Mouse (Mus musculus) E14TG2a.4 (cell line): ENCODE measurements around the gene Ceacam1.
"Not testable (repeated sequence)": the region's sequence is repeated elsewhere in the genome, so short reads cannot be mapped to it uniquely, and the experiment has no call there.

Experiments used
- H3K27me3 ChIP-seq: 2 replicates; pipeline ENCODE4 v1.6.1; 2014; ENCODE audit warnings: low read length, control low read depth; ENCODE audit not compliant: insufficient read depth
- H3K36me3 ChIP-seq: 2 replicates; pipeline ENCODE4 v1.6.1; 2014; ENCODE audit warnings: low read length, control low read depth; ENCODE audit not compliant: insufficient read depth
- H3K4me1 ChIP-seq: replicated peaks from 2 replicates; pipeline ENCODE4 v1.6.1; 2014; ENCODE audit warnings: low read depth, low read length, control low read depth
- H3K4me3 ChIP-seq: replicated peaks from 2 replicates; pipeline ENCODE4 v1.5.1; 2014; ENCODE audit warnings: mild to moderate bottlenecking, low read length
- H3K9me3 ChIP-seq: 2 replicates; pipeline ENCODE4 v1.6.1; 2014; ENCODE audit warnings: low read length, control low read depth
- CTCF ChIP-seq: conservative IDR thresholded peaks from 2 replicates; pipeline ENCODE4 v1.5.1; 2014; ENCODE audit warnings: low read length
- NANOG ChIP-seq: IDR thresholded peaks from 2 replicates; pipeline ENCODE4 v1.6.1; 2014; ENCODE audit warnings: borderline replicate concordance, low read length, mixed read lengths
- POU5F1 ChIP-seq: IDR thresholded peaks from 2 replicates; pipeline ENCODE4 v1.6.1; 2014; ENCODE audit warnings: low read length, borderline replicate concordance

Ceacam1 gene

GRCm38 (mm10) chr7:25483133-25483735 is 5.8 kb upstream of the Ceacam1 start:
- H3K36me3 ChIP-seq, result no peaks in the 10 kb centered on the region
- TF ChIP-seq NANOG, result no peak
- TF ChIP-seq CTCF, result no peak
- TF ChIP-seq POU5F1, result no peak
- H3K9me3 ChIP-seq, result peaks cover 14% of the 10 kb centered on the region
- peaks cover 2% of the 10 kb centered on the region for H3K4me1 ChIP-seq
- no peak overlapping the region for H3K4me3 ChIP-seq
- no peaks in the 10 kb centered on the region for H3K27me3 ChIP-seq

- H3K4me3 ChIP-seq, H3K36me3 ChIP-seq, H3K9me3 ChIP-seq, H3K27me3 ChIP-seq: not testable (repeated sequence)
- peaks cover 20% of the 10 kb centered on the region for H3K4me1 ChIP-seq
Observed at GRCm38 (mm10) chr7:25480791-25481190, 3.4 kb upstream of the Ceacam1 start.

- H3K4me3 ChIP-seq, result no peak overlapping the region
- TF ChIP-seq CTCF (peak; percentile 55), NANOG (no peak)
Observed at GRCm38 (mm10) chr7:25479440-25479839, 2.0 kb upstream of the Ceacam1 start.

GRCm38 (mm10) chr7:25477752-25478093 is 320 bp upstream of the Ceacam1 start:
- not testable (repeated sequence) for H3K4me3 ChIP-seq, H3K27me3 ChIP-seq, H3K9me3 ChIP-seq
- peaks cover 26% of the 10 kb centered on the region for H3K4me1 ChIP-seq
- H3K36me3 ChIP-seq, result peaks cover 25% of the 10 kb centered on the region

More at GRCm38 (mm10) chr7:25479440-25479839, 2.0 kb upstream of the Ceacam1 start:
- Histone ChIP-seq H3K9me3 (no peaks in the 10 kb centered on the region), H3K4me1 (peaks cover 26% of the 10 kb centered on the region), H3K27me3 (no peaks in the 10 kb centered on the region), H3K36me3 (peaks cover 18% of the 10 kb centered on the region)

GRCm38 (mm10) chr7:25471821-25472220 is 5.6 kb downstream of the Ceacam1 start:
- not testable (repeated sequence) for H3K4me3 ChIP-seq, H3K27me3 ChIP-seq, H3K9me3 ChIP-seq
- H3K36me3 ChIP-seq, result peaks cover 32% of the 10 kb centered on the region
- peaks cover 14% of the 10 kb centered on the region for H3K4me1 ChIP-seq

GRCm38 (mm10) chr7:25465586-25465985 is 11.8 kb downstream of the Ceacam1 start:
- not testable (repeated sequence) for H3K27me3 ChIP-seq, H3K9me3 ChIP-seq

GRCm38 (mm10) chr7:25465010-25465409 is 12.4 kb downstream of the Ceacam1 start:
- Histone ChIP-seq H3K9me3 (peaks cover 7% of the 10 kb centered on the region), H3K27me3 (no peaks in the 10 kb centered on the region), H3K36me3 (peaks cover 29% of the 10 kb centered on the region), H3K4me1 (peaks cover 7% of the 10 kb centered on the region), H3K4me3 (no peak overlapping the region)
- TF ChIP-seq NANOG, result no peak
- no peak for TF ChIP-seq POU5F1
- TF ChIP-seq CTCF, result no peak

More at GRCm38 (mm10) chr7:25465586-25465985, 11.8 kb downstream of the Ceacam1 start:
- not testable (repeated sequence) for H3K4me1 ChIP-seq, H3K4me3 ChIP-seq
- peaks cover 29% of the 10 kb centered on the region for H3K36me3 ChIP-seq

- not testable (repeated sequence) for H3K4me3 ChIP-seq
Observed at GRCm38 (mm10) chr7:25462033-25462337, 15.4 kb downstream of the Ceacam1 start.

GRCm38 (mm10) chr7:25461336-25462032 is 15.9 kb downstream of the Ceacam1 start:
- H3K27me3 ChIP-seq, H3K9me3 ChIP-seq, H3K4me1 ChIP-seq, H3K4me3 ChIP-seq: not testable (repeated sequence)
- H3K36me3 ChIP-seq, result peaks cover 29% of the 10 kb centered on the region

More at GRCm38 (mm10) chr7:25462033-25462337, 15.4 kb downstream of the Ceacam1 start:
- H3K36me3 ChIP-seq, result peaks cover 29% of the 10 kb centered on the region
- not testable (repeated sequence) for H3K9me3 ChIP-seq, H3K27me3 ChIP-seq, H3K4me1 ChIP-seq

- no peak overlapping the region for H3K4me3 ChIP-seq
- H3K4me1 ChIP-seq, result peaks cover 39% of the 10 kb centered on the region
- H3K9me3 ChIP-seq, result no peaks in the 10 kb centered on the region
- TF ChIP-seq POU5F1 (no peak), NANOG (no peak), CTCF (no peak)
- no peaks in the 10 kb centered on the region for H3K36me3 ChIP-seq
- H3K27me3 ChIP-seq, result no peaks in the 10 kb centered on the region
Observed at GRCm38 (mm10) chr7:25452103-25452502, 25.3 kb downstream of the Ceacam1 start.
